Mouse (Mus musculus) lung, postnatal 10 days (tissue): Measurements from ENCODE around the gene Btnl2.

Experiments
- DNase-seq: peaks from one replicate; pipeline ENCODE4 v3.0.0; 2021

Gene Btnl2

DNA sequence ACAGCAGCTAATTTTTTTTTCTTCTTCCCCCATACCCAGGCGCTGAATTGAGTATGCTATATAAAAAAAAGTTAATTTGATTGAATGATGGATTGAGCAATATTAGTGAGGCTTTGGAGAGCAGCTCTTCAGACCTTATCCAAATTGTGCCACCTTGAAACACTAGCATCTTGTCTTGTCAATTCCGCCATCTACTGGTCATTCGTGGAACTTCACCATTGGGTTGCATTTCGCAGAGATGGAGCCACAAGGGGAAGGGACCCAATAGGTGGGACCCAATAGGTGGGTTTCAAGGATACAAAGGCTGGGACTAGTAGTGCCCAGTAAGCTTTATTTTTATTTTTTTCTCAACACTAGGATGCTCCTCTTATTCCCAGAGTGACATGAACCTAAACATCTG lies 5.2 kb upstream of the Btnl2 start:
- DNase-seq: peak; percentile 85

- no peak for DNase-seq
Observed at GRCm38 (mm10) chr17:34354940-34355339, 318 bp downstream of the Btnl2 start.

- no peak for DNase-seq
Observed at GRCm38 (mm10) chr17:34362954-34363546, 8.4 kb downstream of the Btnl2 start.

- DNase-seq: no peak
Observed at GRCm38 (mm10) chr17:34363676-34364310, 9.2 kb downstream of the Btnl2 start.

DNA sequence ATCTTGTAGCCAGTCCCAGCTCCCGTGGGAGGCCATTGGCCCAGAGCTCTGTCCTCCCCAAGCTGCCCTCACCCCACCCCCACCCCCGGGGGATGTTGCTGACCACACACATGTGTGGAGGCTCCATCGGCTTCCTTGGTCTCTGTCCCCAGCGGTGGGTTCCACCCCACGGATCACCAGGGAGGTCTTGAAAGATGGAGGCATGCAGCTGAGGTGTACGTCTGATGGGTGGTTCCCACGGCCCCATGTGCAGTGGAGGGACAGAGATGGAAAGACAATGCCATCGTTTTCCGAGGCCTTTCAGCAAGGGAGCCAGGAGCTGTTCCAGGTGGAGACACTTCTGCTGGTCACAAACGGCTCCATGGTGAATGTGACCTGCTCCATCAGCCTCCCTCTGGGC lies 10.4 kb downstream of the Btnl2 start:
- DNase-seq: no peak

- no peak for DNase-seq
Observed at GRCm38 (mm10) chr17:34370563-34370962, 15.9 kb downstream of the Btnl2 start.

DNA sequence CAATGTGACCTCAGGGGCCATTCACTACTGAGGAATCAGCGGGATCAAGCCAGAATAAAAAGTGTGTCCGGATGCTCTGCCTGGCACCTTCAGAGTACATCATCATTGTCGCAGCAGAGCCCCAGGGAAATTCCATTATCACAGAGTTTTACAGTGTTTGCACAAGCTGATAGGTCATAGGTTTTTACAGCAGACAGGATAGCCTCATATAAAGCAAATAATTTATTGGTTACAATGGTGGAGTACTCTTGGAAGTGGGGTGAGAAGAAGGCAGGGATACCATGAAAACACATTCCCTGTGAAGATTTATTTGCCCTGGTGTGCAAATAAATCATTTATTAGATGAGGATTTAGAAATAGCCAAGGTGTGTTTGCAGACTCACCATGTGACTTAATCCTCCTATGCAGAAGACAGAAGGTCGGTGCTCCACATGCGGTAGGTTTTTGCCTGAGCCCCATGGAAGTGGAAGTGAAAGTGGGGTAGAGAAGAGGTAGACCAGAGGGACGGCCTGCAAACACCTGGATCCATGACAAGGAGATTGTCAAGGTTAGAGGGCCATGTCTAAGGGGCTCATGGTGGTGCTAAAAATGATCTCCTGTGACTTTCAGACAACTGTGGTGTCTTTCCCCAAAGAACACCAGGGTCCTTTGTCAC lies 18.6 kb downstream of the Btnl2 start:
- DNase-seq: no peak

GRCm38 (mm10) chr17:34376847-34377246 lies 22.2 kb downstream of the Btnl2 start, which contains the start of gene Btnl1:
Gene Btnl1 (plus strand): TSS chr17:34377132.
- no peak for DNase-seq

- DNase-seq: no peak
Observed at GRCm38 (mm10) chr17:34377450-34378209, 23.0 kb downstream of the Btnl2 start.

DNA sequence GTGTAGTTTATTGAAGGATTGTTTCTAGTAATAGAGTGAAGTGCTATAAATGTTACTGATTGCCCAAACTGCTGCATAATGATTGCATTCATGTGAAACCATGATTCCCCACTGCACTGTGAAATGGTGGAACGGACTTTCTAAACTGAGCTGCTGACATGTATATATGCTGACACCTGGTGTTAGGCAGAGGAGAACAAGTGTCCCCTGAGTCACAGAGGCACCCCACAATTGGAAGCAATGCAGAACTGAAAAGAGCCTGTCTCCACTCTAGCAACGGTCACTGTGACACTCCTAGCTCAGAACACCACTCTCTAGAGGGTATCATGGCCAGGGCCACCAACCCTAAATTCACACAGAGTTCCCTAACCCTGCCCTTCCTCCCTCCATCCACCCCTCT lies 24.1 kb downstream of the Btnl2 start:
- DNase-seq: no peak

- DNase-seq: no peak
Observed at GRCm38 (mm10) chr17:34379451-34379850, 24.8 kb downstream of the Btnl2 start.

- DNase-seq: no peak
Observed at GRCm38 (mm10) chr17:34381876-34382275, 27.3 kb downstream of the Btnl2 start.

GRCm38 (mm10) chr17:34383212-34383611 lies 28.6 kb downstream of the Btnl2 start:
- peak; percentile 24 for DNase-seq

DNA sequence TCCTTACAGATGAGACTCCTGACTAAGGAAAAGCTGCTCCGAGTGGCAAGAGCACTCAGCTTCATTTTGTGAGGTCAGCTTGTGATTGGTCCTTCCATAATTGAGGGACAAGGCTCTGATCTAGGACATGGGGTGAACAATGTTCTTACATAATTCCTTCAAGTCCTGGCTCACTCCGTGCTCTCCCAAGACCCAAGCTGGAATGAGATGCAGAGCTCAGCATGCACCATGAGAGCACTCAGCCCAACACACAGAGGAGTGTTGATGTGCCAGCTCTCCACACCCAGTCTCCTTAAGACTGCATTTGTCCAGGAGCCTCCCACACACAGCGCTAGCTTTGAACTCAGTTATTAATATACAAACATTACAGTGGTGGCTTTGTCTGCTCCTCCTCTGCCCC lies 30.1 kb downstream of the Btnl2 start:
- DNase-seq: no peak

DNA sequence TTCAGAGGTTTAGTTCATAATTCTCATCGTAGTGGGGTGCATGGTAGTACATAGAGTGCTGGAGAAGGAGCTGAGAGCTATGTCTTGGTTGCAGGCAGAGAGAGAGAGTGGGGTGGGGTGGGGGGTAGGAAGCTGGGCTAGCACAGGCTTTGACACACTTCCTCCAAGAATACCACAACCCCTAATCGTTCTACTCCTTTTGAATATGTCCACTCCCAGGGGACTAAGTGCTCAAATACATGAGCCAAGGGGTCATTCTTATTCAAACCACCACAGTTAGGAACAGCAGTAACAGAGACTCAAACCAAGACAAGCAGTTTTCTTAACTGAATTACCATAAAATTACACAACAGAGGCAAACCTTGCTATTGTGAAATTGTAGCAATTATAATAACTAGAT lies 32.0 kb downstream of the Btnl2 start:
- DNase-seq: no peak

GRCm38 (mm10) chr17:34388513-34388912 lies 33.9 kb downstream of the Btnl2 start:
- DNase-seq: peak; percentile 61

DNA sequence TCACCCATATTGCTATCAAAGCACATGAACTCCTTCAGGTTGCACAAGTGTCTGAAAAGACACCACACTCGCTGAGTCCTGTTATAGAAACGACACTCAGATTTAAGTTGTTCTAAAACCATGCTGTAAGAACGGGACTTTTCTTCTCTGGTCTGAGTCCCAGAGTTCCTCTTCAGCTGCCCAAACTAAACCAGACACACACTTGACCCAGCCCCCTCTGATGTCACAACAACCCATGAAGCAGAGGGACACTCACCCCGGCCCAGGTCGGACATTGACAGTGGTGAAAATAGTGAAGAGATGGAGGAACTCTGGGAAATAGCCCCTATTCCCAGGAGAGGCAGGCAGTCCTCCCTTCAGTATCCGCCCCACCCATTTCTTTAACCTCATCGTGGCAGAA lies 36.9 kb downstream of the Btnl2 start:
- no peak for DNase-seq

GRCm38 (mm10) chr17:34392321-34392720 lies 37.7 kb downstream of the Btnl2 start:
- peak; percentile 58 for DNase-seq

- no peak for DNase-seq
Observed at GRCm38 (mm10) chr17:34397357-34397756, 42.7 kb downstream of the Btnl2 start.

DNA sequence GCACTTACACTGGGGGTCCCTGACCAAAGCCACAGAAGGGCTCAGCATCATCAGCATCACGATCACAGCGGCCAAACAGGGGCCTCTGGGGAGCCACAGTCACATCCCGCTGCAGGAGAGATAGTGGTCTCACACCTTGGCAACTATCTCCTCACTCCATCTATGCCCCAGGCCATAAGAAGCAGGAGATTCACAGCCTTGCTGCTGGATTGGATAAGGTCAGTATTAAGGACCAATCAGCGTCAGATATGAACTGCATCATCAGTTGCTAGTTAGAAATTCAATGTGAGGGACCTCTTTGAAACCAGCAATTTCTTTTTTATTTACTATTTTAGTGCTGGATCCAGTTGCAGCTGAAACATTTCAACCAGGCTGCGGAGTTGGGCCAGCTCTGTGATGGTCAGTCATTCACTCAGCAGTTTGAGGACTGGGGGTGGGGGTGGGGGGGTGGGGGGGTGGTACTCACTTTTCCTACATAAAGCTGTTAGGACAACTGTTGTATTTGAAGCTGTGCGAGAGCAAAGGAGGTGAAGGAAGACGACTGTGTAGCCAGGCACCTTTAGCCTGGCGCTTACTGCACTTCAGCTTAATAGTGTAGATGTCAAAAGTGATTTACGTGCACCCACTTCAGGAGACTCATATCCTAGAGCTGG lies 43.6 kb downstream of the Btnl2 start:
- DNase-seq: peak; percentile 88

- peak; percentile 85 for DNase-seq
Observed at GRCm38 (mm10) chr17:34398711-34399393, 44.2 kb downstream of the Btnl2 start, which contains the start of gene BC051142. Gene BC051142 (plus strand): TSS chr17:34398820.

DNA sequence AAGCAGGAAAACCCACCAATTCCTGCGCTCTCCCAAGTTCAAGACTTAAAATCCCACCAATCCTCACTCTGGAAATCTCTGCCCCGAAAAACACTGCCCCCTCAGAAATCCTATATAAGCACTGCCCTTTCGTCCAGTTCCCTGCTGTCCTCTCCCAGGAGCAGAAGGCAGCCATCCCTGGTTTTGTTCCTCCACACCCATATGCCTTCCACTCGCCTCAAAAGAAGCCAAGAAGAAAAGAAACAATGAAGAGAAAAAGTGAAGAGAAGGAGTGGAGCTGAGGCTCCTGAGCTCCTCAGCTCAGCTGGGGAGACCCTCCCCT lies 44.7 kb downstream of the Btnl2 start:
- DNase-seq: no peak

GRCm38 (mm10) chr17:34411117-34411516 lies 56.5 kb downstream of the Btnl2 start:
- DNase-seq: peak; percentile 71
